Mouse (Mus musculus) forebrain, embryonic 16.5 days (tissue): ENCODE measurements around the gene Bsn. TPM values are rescaled to one million over a fixed set of nuclear protein-coding genes. Genes with fewer than 3 reads are reported as not detected.

Source experiments
- ATAC-seq: fragments of 200-750 bp; cut with Nextera tagmentation; 2 replicates; pipeline ENCODE4 v1.8.0; 2017; ENCODE audit warnings: mild to moderate bottlenecking, moderate library complexity
- H3K27ac ChIP-seq: fragments of 300-500 bp; sonication (generic); 2 replicates; pipeline ENCODE4 v1.5.1; 2014; ENCODE audit warnings: low read length, control low read depth
- H3K27me3 ChIP-seq: fragments of 300-500 bp; sonication (generic); replicated peaks from 2 replicates; pipeline ENCODE4 v1.6.1; 2014; ENCODE audit warnings: low read length; ENCODE audit not compliant: control insufficient read depth, insufficient read depth
- H3K36me3 ChIP-seq: fragments of 300-500 bp; sonication (generic); 2 replicates; pipeline ENCODE4 v1.6.1; 2014; ENCODE audit not compliant: control insufficient read depth, insufficient read depth
- H3K4me1 ChIP-seq: fragments of 300-500 bp; sonication (generic); replicated peaks from 2 replicates; pipeline ENCODE4 v1.6.1; 2014; ENCODE audit warnings: low read length; ENCODE audit not compliant: control insufficient read depth, insufficient read depth
- H3K4me2 ChIP-seq: fragments of 300-500 bp; sonication (generic); 2 replicates; pipeline ENCODE4 v1.6.1; 2014; ENCODE audit warnings: mild to moderate bottlenecking, low read length, control low read depth
- H3K4me3 ChIP-seq: fragments of 300-500 bp; sonication (generic); replicated peaks from 2 replicates; pipeline ENCODE4 v1.5.1; 2014; ENCODE audit warnings: mild to moderate bottlenecking, low read length, control low read depth
- H3K9ac ChIP-seq: fragments of 300-500 bp; sonication (generic); replicated peaks from 2 replicates; pipeline ENCODE4 v1.6.1; 2014; ENCODE audit warnings: low read depth, low read length, control low read depth
- H3K9me3 ChIP-seq: fragments of 300-500 bp; sonication (generic); 2 replicates; pipeline ENCODE4 v1.6.1; 2016; ENCODE audit warnings: low read length; ENCODE audit not compliant: control insufficient read depth
- WGBS: fragments of 180-500 bp; shearing (Covaris S2); extraction: QIAGEN DNeasy Blood & Tissue Kit; methylation state at CpG from one replicate; pipeline ENCODE4 v1.1.7; 2014; 5-methylcytosine and 5-hydroxymethylcytosine counted together
- polyA plus RNA-seq: library from polyadenylated mRNA; unstranded; fragments of >200 nt; fragmentation: Nextera tagmentation; extraction: Ambion mirVana; gene quantifications from 2 replicates; pipeline ENCODE4 v1.2.1, GENCODE M21; 2015

Bsn gene
- polyA plus RNA-seq, 1 experiment from 2014 or later, result 8.5 TPM

DNA sequence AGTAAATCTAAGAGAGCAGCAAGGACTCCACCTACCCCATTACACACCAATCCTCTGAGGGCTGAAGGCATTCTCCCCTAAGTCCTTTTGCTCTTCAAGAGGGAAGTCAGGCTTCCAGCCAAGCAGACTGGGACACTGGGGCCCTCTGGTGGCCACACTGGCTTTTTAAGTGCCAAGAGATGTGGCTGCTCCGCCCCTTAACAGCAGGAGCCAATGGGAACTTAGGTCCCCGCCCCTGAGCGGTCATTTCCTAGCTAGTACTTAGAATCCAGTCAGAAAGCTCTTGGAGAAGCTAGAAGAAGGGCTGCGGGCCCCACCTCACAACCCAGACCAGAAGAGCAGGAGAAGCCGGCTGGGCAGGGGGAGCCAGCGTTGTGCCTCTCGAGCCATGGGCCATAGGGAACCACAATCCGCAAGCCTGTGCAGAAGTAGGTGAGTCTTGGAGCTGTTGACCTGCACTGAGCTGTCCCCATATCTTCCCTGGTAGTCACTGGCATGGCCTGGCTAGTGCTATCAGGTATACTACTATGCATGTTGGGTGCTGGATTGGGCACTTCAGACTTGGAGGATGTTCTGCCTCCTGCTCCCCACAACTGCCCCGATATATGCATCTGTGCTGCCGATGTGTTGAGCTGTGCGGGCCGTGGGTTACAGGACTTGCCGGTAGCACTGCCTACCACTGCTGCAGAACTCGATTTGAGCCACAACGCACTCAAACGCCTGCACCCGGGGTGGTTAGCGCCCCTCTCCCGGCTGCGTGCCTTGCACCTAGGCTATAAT is 137.1 kb downstream of the Bsn start, which contains the start of gene Amigo3:
Gene Amigo3 (plus strand): TSS at position 275 of the 780 bp plus-strand sequence.
- no peaks in the 10 kb centered on the region for H3K27me3 ChIP-seq
- peak; percentile 29 for ATAC-seq
- H3K9ac ChIP-seq, result no peak within 1 kb of the TSS
- peak within 1 kb of the TSS; percentile 21; the same call in 1 of the 2 replicates for H3K4me2 ChIP-seq
- no peak within 1 kb of the TSS for H3K4me3 ChIP-seq
- H3K9me3 ChIP-seq, result no peaks in the 10 kb centered on the region
- WGBS, result 56% methylated on average over 20 of the region's 20 CpGs
- H3K36me3 ChIP-seq, result peaks cover 14% of the 10 kb centered on the region
- H3K27ac ChIP-seq, result no peak within 1 kb of the TSS
- peaks cover 18% of the 10 kb centered on the region for H3K4me1 ChIP-seq

DNA sequence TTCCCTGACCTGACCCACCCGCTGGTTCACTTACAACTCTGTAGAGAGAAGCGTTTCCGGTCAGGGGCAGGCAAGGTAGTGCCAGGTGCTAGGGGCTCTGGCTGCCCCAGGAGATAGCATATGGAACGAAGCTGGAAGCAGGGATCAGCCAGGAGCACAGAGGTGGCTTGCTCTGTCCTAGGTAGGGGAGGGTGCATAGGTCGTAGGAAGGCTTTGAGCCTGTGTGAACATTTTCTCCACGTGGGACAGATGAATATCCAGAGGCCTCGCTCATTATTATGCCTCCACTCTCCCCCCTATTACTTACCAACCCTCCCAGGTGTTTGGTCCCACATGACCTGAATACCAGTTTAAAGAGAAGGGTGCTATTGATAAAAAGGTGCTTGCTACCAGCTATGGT is 137.8 kb downstream of the Bsn start:
- H3K9me3 ChIP-seq, result no peaks in the 10 kb centered on the region
- H3K9ac ChIP-seq, result no peak overlapping the region
- no peak overlapping the region for H3K4me2 ChIP-seq
- ATAC-seq, result no peak
- no peak overlapping the region for H3K27ac ChIP-seq
- H3K4me3 ChIP-seq, result no peak overlapping the region
- H3K27me3 ChIP-seq, result no peaks in the 10 kb centered on the region
- peaks cover 13% of the 10 kb centered on the region for H3K36me3 ChIP-seq
- WGBS, result 77% methylated on average over 7 of the region's 7 CpGs
- peaks cover 20% of the 10 kb centered on the region for H3K4me1 ChIP-seq

DNA sequence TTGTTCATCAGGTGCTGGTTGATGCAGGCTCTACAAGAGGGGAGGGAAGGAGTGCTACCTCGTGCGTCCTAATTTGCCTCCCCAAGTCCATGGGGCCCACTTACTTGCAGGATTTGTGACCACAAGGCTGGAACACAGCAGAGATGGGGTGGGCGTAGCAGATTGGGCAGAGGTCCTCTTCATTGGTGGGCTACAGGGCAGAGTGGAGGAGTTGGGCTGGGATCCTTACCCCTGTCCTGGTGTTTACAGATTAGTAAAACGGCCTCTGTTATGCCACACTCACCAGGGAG is 138.3 kb downstream of the Bsn start:
- 84% methylated on average over 4 of the region's 4 CpGs for WGBS
- H3K27ac ChIP-seq, result no peak overlapping the region
- H3K4me2 ChIP-seq, result no peak overlapping the region
- peaks cover 18% of the 10 kb centered on the region for H3K36me3 ChIP-seq
- H3K27me3 ChIP-seq, result no peaks in the 10 kb centered on the region
- peaks cover 20% of the 10 kb centered on the region for H3K4me1 ChIP-seq
- no peak for ATAC-seq
- no peak overlapping the region for H3K9ac ChIP-seq
- H3K4me3 ChIP-seq, result no peak overlapping the region
- no peaks in the 10 kb centered on the region for H3K9me3 ChIP-seq

DNA sequence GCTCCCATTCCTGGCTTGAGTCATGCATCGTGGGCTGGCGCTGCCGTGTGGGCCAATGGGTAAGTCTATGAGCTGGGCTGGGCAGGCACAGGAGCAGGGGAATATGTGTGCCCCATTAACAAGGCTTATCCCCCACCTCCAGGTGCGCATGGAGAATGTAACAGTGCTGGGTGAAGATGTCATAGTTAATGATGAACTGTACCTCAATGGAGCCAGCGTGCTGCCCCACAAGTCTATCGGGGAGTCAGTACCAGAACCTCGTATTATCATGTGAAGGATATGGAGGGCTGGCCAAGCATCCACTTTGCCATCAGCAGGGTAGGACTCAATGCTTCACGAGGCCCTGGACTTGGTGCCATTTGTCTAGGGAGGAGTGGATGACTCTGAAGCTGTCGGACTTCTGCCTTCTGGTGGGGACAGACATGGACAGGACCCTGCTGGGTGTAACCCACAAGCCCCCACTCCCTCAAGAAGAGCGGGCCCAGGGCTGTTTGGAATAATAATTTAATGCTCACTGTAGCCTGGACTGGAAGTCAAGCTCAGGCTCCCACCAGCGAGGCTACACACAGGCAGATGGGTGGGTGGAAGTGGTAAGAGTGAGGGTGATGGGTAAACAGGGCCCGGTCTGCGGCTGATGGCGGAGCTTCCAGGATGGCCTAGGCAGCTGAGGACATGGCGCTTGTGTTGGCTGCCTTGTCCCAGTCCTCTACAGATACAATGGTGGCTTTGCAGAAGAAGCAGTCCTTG is 138.8 kb downstream of the Bsn start:
- no peak overlapping the region for H3K9ac ChIP-seq
- no peaks in the 10 kb centered on the region for H3K27me3 ChIP-seq
- 95% methylated on average over 15 of the region's 15 CpGs for WGBS
- H3K4me2 ChIP-seq, result no peak overlapping the region
- no peaks in the 10 kb centered on the region for H3K9me3 ChIP-seq
- H3K27ac ChIP-seq, result no peak overlapping the region
- no peak for ATAC-seq
- H3K4me3 ChIP-seq, result no peak overlapping the region
- peaks cover 23% of the 10 kb centered on the region for H3K36me3 ChIP-seq
- peaks cover 20% of the 10 kb centered on the region for H3K4me1 ChIP-seq

DNA sequence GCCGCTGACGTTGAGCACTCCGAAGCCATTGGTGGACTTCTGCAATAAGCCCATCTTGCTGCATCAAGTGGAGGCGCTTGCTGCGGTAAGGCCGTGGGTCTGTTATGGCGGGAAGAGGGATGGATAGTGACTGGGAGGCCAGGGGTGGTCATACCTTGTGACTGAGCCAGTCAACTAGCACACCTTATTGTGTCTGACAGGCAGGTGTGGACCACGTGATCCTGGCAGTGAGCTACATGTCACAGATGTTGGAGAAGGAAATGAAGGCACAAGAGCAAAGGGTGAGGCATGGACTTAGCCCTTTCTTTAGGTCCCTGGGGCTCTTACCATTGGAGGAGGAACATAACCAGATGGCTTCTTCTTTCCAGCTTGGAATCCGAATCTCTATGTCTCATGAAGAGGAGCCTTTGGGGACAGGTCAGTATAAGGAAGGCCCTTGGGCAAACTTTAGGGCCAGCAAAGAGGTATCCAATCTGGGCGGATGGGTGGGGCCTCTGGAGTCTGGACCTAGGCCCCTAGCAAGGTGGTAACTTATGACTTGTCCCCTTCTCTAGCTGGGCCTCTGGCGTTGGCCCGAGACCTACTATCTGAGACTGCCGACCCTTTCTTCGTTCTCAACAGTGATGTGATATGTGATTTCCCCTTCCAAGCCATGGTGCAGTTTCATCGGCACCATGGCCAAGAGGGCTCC is 140.5 kb downstream of the Bsn start:
- peaks cover 29% of the 10 kb centered on the region for H3K36me3 ChIP-seq
- H3K4me2 ChIP-seq, result peak overlapping the region; percentile 97
- H3K27ac ChIP-seq, result peak overlapping the region; percentile 12
- H3K4me3 ChIP-seq, result peak overlapping the region; percentile 77
- no peak for ATAC-seq
- no peaks in the 10 kb centered on the region for H3K27me3 ChIP-seq
- peaks cover 20% of the 10 kb centered on the region for H3K4me1 ChIP-seq
- no peaks in the 10 kb centered on the region for H3K9me3 ChIP-seq
- WGBS, result 44% methylated on average over 15 of the region's 15 CpGs
- peak overlapping the region; percentile 71 for H3K9ac ChIP-seq

DNA sequence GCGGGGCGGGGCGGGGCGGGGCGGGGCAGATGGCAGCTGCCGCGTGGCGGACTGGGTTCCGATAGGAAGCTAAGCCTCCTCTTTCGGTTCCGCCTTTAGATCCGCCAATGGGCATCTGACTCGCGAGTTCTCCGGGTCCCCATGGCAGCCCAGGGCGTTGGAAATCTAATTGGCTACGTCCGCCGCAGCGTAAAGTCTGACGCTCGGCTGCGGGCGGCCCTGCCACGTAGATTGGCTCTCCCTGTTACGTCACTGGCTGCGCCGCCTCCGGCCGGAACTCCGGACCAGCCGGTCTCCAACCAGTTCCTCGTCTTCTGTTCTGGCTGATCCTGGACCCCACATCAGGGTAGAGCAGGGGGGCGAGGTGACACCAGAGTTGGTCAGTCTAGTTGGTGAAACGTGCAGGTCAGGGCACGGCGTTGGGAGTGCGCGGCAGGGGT is 141.1 kb downstream of the Bsn start, which contains the start of gene Gmppb:
Gene Gmppb (plus strand): TSS at position 227 of the 440 bp plus-strand sequence.
- peak within 1 kb of the TSS; percentile 97 for H3K4me2 ChIP-seq
- H3K4me3 ChIP-seq, result peak within 1 kb of the TSS; percentile 77
- H3K27ac ChIP-seq, result peak within 1 kb of the TSS; percentile 50
- peaks cover 29% of the 10 kb centered on the region for H3K36me3 ChIP-seq
- no peaks in the 10 kb centered on the region for H3K9me3 ChIP-seq
- WGBS, result under 1% methylated on average over 37 of the region's 39 CpGs
- H3K27me3 ChIP-seq, result no peaks in the 10 kb centered on the region
- peak; percentile 96 for ATAC-seq
- peaks cover 20% of the 10 kb centered on the region for H3K4me1 ChIP-seq
- H3K9ac ChIP-seq, result peak within 1 kb of the TSS; percentile 71

DNA sequence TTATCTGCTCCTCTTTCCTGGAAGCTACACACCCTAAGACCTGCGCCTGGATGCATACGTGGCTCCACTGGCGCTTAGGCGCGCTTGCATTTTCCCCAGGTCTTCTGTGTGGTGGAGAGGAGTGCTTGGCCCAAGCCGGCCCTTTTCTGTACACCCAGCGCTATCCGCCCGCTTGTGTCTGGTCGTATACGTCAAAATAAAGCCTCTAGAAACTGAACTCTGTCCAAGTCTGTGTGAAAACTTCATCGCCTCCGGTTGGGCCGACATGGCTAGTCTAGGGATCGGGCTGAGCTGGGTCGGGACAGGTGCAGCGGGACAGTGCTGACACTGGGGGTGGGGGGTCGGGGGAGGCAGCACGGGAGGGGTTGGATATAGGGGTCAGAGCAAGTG is 141.6 kb downstream of the Bsn start:
- WGBS, result 1% methylated on average over 19 of the region's 19 CpGs
- Histone ChIP-seq H3K4me1 (peaks cover 20% of the 10 kb centered on the region), H3K36me3 (peaks cover 29% of the 10 kb centered on the region), H3K4me2 (peak overlapping the region; percentile 97), H3K27me3 (no peaks in the 10 kb centered on the region), H3K9ac (peak overlapping the region; percentile 71), H3K9me3 (no peaks in the 10 kb centered on the region), H3K27ac (peak overlapping the region; percentile 50; the same call in 1 of the 2 replicates), H3K4me3 (peak overlapping the region; percentile 77)
- ATAC-seq, result peak; percentile 32

DNA sequence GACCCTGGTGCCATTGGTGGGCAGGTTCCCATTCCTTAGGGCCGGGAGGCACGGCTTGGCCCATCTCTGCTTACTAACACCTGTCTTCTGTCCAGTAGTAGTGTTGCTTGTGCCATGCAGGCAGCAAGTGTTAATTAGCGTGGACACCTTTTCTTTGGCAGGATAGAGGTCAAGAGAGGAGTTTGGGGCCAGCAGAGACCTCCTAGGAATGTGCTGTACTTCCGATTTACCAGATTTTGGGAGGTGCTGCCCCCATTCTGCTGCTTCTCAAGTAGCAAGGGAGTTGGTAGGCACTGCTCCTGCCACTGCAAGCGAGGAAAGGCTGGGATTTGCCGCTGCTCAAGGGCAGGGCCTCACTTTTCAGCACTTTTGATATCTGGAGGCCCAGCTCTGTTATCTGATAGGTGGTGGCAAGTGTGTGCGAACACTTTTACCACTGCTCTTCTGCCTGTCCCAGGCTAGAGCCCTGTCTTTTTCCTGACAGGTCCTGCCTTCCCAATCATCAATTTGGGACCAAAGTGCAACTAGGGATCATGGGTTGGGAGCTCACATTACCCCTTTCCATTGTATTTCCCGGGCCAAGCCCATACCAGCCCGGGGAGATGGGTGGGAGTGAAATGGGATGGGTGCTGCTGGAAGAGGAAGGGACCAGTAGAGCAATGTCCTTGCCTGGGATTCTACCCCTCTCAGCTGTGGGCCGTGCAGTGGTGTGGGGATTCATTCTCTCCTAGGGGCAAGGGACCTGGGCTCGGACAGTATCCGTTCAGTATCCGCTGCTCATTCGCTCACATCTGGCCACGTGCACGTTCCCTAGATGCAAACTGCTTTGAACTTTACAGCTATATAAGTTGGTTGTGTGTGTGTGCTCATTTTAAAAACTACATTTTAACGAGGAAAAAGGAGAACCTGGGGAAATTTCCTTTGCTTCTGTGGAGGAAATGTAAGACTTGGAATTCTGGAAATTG is 142.3 kb downstream of the Bsn start:
- no peak for ATAC-seq
- Histone ChIP-seq H3K9me3 (no peaks in the 10 kb centered on the region), H3K4me2 (peak overlapping the region; percentile 97), H3K4me1 (peaks cover 17% of the 10 kb centered on the region), H3K9ac (no peak overlapping the region; the same call in 1 of the 2 replicates), H3K27me3 (no peaks in the 10 kb centered on the region), H3K4me3 (peak overlapping the region; percentile 77), H3K27ac (no peak overlapping the region; the same call in 1 of the 2 replicates), H3K36me3 (peaks cover 32% of the 10 kb centered on the region)
- WGBS, result 49% methylated on average over 17 of the region's 17 CpGs
